Comparison of ENCODE assay signal across 9 mouse cellular contexts in genomic region chr3:87764506-87764905, GRCm38 (mm10). TPM values are rescaled to one million over a fixed set of nuclear protein-coding genes. Genes with fewer than 3 reads are reported as not detected.
DNase-seq lines count a peak whose midpoint lies in the region; ATAC-seq lines count a peak whose summit lies in the region.
"Had no signal": no experiment of that assay in that cellular context is flagged by ENCODE, and none has a peak within 500 bp of the region (broad histone marks: within the 10 kb centered on the region; RNA-seq: fewer than 3 reads in every experiment).

No protein-coding gene starts in this region.

- H3K9me3 ChIP-seq in embryonic facial prominence, embryonic 10.5 days: no peaks in the 10 kb centered on the region
- no peaks in the 10 kb centered on the region for H3K9me3 ChIP-seq in hindbrain, embryonic 13.5 days
- H3K9me3 ChIP-seq in liver, embryonic 15.5 days (replicated peaks): no peaks in the 10 kb centered on the region

- H3K9ac ChIP-seq in hindbrain, embryonic 13.5 days: no peak overlapping the region
- no peak overlapping the region for H3K9ac ChIP-seq in liver, embryonic 15.5 days

- H3K4me1 ChIP-seq in embryonic facial prominence, embryonic 10.5 days: peaks cover 92% of the 10 kb centered on the region
- H3K4me1 ChIP-seq in hindbrain, embryonic 13.5 days (replicated peaks): peaks cover 25% of the 10 kb centered on the region
- H3K4me1 ChIP-seq in liver, embryonic 15.5 days (replicated peaks): peaks cover 17% of the 10 kb centered on the region; the same call in 1 of the 2 replicates

- intact Hi-C loops in heart, postnatal 25 days (cut with DNase I): loop anchor here (10.0 kb wide), 1 partner anchor 220 kb away; no protein-coding TSS in a partner anchor

- ATAC-seq in hindbrain, embryonic 13.5 days (ENCODE audit: low FRiP score): no peak
- no peak for ATAC-seq in liver, embryonic 15.5 days (ENCODE audit: insufficient read depth)

- peak overlapping the region; percentile 20; the same call in 1 of the 2 replicates for H3K4me2 ChIP-seq in hindbrain, embryonic 13.5 days
- H3K4me2 ChIP-seq in liver, embryonic 15.5 days: peak overlapping the region; percentile 6; the same call in 1 of the 2 replicates

- peak overlapping the region; percentile 83 for H3K27ac ChIP-seq in embryonic facial prominence, embryonic 10.5 days (replicated peaks)
- peak overlapping the region; percentile 53 for H3K27ac ChIP-seq in hindbrain, embryonic 13.5 days
- peak overlapping the region; percentile 66 for H3K27ac ChIP-seq in liver, embryonic 15.5 days (replicated peaks)

- peak overlapping the region; percentile 38 for H3K4me3 ChIP-seq in embryonic facial prominence, embryonic 10.5 days
- no peak overlapping the region for H3K4me3 ChIP-seq in hindbrain, embryonic 13.5 days
- no peak overlapping the region for H3K4me3 ChIP-seq in liver, embryonic 15.5 days (replicated peaks)

- H3K27me3 ChIP-seq in embryonic facial prominence, embryonic 10.5 days (replicated peaks; ENCODE audit: low read depth, poor library complexity, severe bottlenecking): peaks cover 59% of the 10 kb centered on the region
- peaks cover 52% of the 10 kb centered on the region for H3K27me3 ChIP-seq in hindbrain, embryonic 13.5 days
- H3K27me3 ChIP-seq in liver, embryonic 15.5 days: peaks cover 40% of the 10 kb centered on the region

- peak; percentile 41 to 56 for DNase-seq in heart, adult 18-20 months
- no peak for DNase-seq in heart, postnatal 25 days (ENCODE audit: low spot score)
- DNase-seq in embryonic facial prominence, embryonic 10.5 days (ENCODE audit: low spot score): no peak
- DNase-seq in c-Kit-positive CD71-positive TER-119-positive erythroid progenitor cells, embryonic 14.5 days (ENCODE audit: low spot score): no peak
- DNase-seq in adrenal gland, adult 18-20 months (ENCODE audit: low spot score in 2 of 2): no peak
- no peak for DNase-seq in thymus, postnatal 14 days

- H3K36me3 ChIP-seq in embryonic facial prominence, embryonic 10.5 days (replicated peaks): no peaks in the 10 kb centered on the region
- no peaks in the 10 kb centered on the region for H3K36me3 ChIP-seq in hindbrain, embryonic 13.5 days
- H3K36me3 ChIP-seq in liver, embryonic 15.5 days (replicated peaks): no peaks in the 10 kb centered on the region

- WGBS in embryonic facial prominence, embryonic 10.5 days: 32% methylated on average over 10 of the region's 10 CpGs
- WGBS in hindbrain, embryonic 13.5 days: 39% methylated on average over 10 of the region's 10 CpGs
- 14% methylated on average over 10 of the region's 10 CpGs for WGBS in liver, embryonic 15.5 days (ENCODE audit: insufficient replicate concordance)

RNA-seq across cellular contexts. Expression of gene Lrrc71, which starts 16.1 kb away (rescaled TPM):
- under 1 TPM; 0.10 to 0.28 TPM for total RNA-seq in heart, adult 18-20 months (2021)
- under 1 TPM; 0.16 to 0.17 TPM for total RNA-seq in heart, postnatal 25 days (2021)
- 0.28 and 0.41 TPM in 2 replicates for polyA plus RNA-seq in embryonic facial prominence, embryonic 10.5 days (2016; fragmentation: Nextera tagmentation; extraction: Ambion mirVana)
- 0.43 and 0.71 TPM in 2 replicates for polyA plus RNA-seq in hindbrain, embryonic 13.5 days (2015; fragmentation: Nextera tagmentation; extraction: Ambion mirVana)
- 0.15 and 0.18 TPM in 2 replicates for polyA plus RNA-seq in liver, embryonic 15.5 days (2015; fragmentation: Nextera tagmentation; extraction: Ambion mirVana)
- under 1 TPM; 0.38 to 0.63 TPM for total RNA-seq in adrenal gland, adult 18-20 months (2021)

RNA-seq across cellular contexts. Expression of gene Ntrk1, which starts 30.5 kb away (rescaled TPM):
- under 1 TPM in 1 of 2 experiments, not detected in 1; 0.57 TPM for total RNA-seq in heart, adult 18-20 months (2021)
- total RNA-seq in heart, postnatal 25 days (2021): under 1 TPM; 0.17 to 0.18 TPM
- 10.7 and 11.0 TPM in 2 replicates for polyA plus RNA-seq in embryonic facial prominence, embryonic 10.5 days (2016; fragmentation: Nextera tagmentation; extraction: Ambion mirVana)
- polyA plus RNA-seq in hindbrain, embryonic 13.5 days (2015; fragmentation: Nextera tagmentation; extraction: Ambion mirVana): 29.2 and 40.2 TPM in 2 replicates
- 0.20 and 0.26 TPM in 2 replicates for polyA plus RNA-seq in liver, embryonic 15.5 days (2015; fragmentation: Nextera tagmentation; extraction: Ambion mirVana)
- total RNA-seq in adrenal gland, adult 18-20 months (2021): 10 to 100 TPM in 1 of 2 experiments, 1 to 10 TPM in 1; 7.1 to 12.5 TPM
- total RNA-seq: common myeloid progenitor, adult 5-6 weeks had no signal

RNA-seq across cellular contexts. Expression of gene Insrr, which starts 32.2 kb away (rescaled TPM):
- total RNA-seq in heart, adult 18-20 months (2021): under 1 TPM in 1 of 2 experiments, not detected in 1; 0.10 TPM
- under 1 TPM in 1 of 2 experiments, not detected in 1; 0.08 TPM for total RNA-seq in heart, postnatal 25 days (2021)
- 0.49 and 0.54 TPM in 2 replicates for polyA plus RNA-seq in embryonic facial prominence, embryonic 10.5 days (2016; fragmentation: Nextera tagmentation; extraction: Ambion mirVana)
- polyA plus RNA-seq in hindbrain, embryonic 13.5 days (2015; fragmentation: Nextera tagmentation; extraction: Ambion mirVana): 1.4 TPM in 2 replicates
- 0.01 TPM in 1 of 2 replicates, not detected in the other for polyA plus RNA-seq in liver, embryonic 15.5 days (2015; fragmentation: Nextera tagmentation; extraction: Ambion mirVana)
- total RNA-seq in adrenal gland, adult 18-20 months (2021): 1 to 10 TPM in 1 of 2 experiments, under 1 TPM in 1; 0.76 to 1.2 TPM
- total RNA-seq: common myeloid progenitor, adult 5-6 weeks had no signal

RNA-seq across cellular contexts. Expression of gene Pear1, which starts 59.6 kb away (rescaled TPM):
- total RNA-seq in heart, adult 18-20 months (2021): 10 to 100 TPM; 14.0 to 15.6 TPM
- 10 to 100 TPM; 17.9 to 21.7 TPM for total RNA-seq in heart, postnatal 25 days (2021)
- 12.2 and 13.4 TPM in 2 replicates for polyA plus RNA-seq in embryonic facial prominence, embryonic 10.5 days (2016; fragmentation: Nextera tagmentation; extraction: Ambion mirVana)
- polyA plus RNA-seq in hindbrain, embryonic 13.5 days (2015; fragmentation: Nextera tagmentation; extraction: Ambion mirVana): 9.8 and 11.0 TPM in 2 replicates
- polyA plus RNA-seq in liver, embryonic 15.5 days (2015; fragmentation: Nextera tagmentation; extraction: Ambion mirVana): 5.7 and 6.5 TPM in 2 replicates
- 10 to 100 TPM; 20.0 to 20.8 TPM for total RNA-seq in adrenal gland, adult 18-20 months (2021)

Comparison
In these comparisons a context has a peak if more than half of its experiments do, and no peak if none do; other contexts are left out.
1. DNase-seq: peak in heart, adult 18-20 months (2 of 2); none in heart, postnatal 25 days (single experiment), embryonic facial prominence, embryonic 10.5 days (single experiment), c-Kit-positive CD71-positive TER-119-positive erythroid progenitor cells, embryonic 14.5 days (single experiment), adrenal gland, adult 18-20 months (0 of 2) and thymus, postnatal 14 days (single experiment).
2. RNA of gene Ntrk1, which starts 30.5 kb away (total RNA-seq): 7.1 to 12.5 TPM in adrenal gland, adult 18-20 months; 0.57 TPM in heart, adult 18-20 months and 0.17 to 0.18 TPM in heart, postnatal 25 days; every median in the first group is over 4 times any median in the second.
3. Peak in every context shown above with its lines, with median percentiles within 50 percentile points of each other: H3K27ac ChIP-seq.